In genomic region chr10:29480945-29481344, GRCm38 (mm10) we compare ENCODE assay signal across 23 mouse cellular contexts. TPM values are rescaled to one million over a fixed set of nuclear protein-coding genes. Genes with fewer than 3 reads are reported as not detected.
DNase-seq lines count a peak whose midpoint lies in the region; ATAC-seq and TF ChIP-seq lines count a peak whose summit lies in the region.
"Had no signal": no experiment of that assay in that cellular context is flagged by ENCODE, and none has a peak within 500 bp of the region (broad histone marks: within the 10 kb centered on the region; RNA-seq: fewer than 3 reads in every experiment).

No protein-coding gene starts in this region.

- no peaks in the 10 kb centered on the region for H3K4me1 ChIP-seq in stomach, embryonic 15.5 days
- H3K4me1 ChIP-seq in stomach, postnatal 0 days (replicated peaks; ENCODE audit: control insufficient read depth, insufficient read depth): no peaks in the 10 kb centered on the region

- no peak overlapping the region for H3K4me2 ChIP-seq in stomach, embryonic 15.5 days
- no peak overlapping the region for H3K4me2 ChIP-seq in stomach, postnatal 0 days (replicated peaks; ENCODE audit: low read depth)

- TF ChIP-seq EP300 in stomach, postnatal 0 days (optimal IDR thresholded peaks at IDR 0.05): no peak

- no peaks in the 10 kb centered on the region for H3K27me3 ChIP-seq in stomach, embryonic 15.5 days (replicated peaks)
- no peaks in the 10 kb centered on the region for H3K27me3 ChIP-seq in stomach, postnatal 0 days (ENCODE audit: control insufficient read depth, insufficient read depth, low read length)
- H3K27me3 ChIP-seq: CH12.LX had no signal

- 29% methylated on average over 1 of the region's 1 CpGs for WGBS in stomach, embryonic 15.5 days
- 41% methylated on average over 1 of the region's 1 CpGs for WGBS in stomach, postnatal 0 days

- H3K9ac ChIP-seq in stomach, embryonic 15.5 days: no peak overlapping the region
- H3K9ac ChIP-seq in stomach, postnatal 0 days (ENCODE audit: low read length): no peak overlapping the region

- no peak overlapping the region for H3K4me3 ChIP-seq in stomach, embryonic 15.5 days (replicated peaks)
- no peak overlapping the region for H3K4me3 ChIP-seq in stomach, postnatal 0 days (ENCODE audit: low read depth, low read length)

- H3K9me3 ChIP-seq in stomach, embryonic 15.5 days: no peaks in the 10 kb centered on the region
- no peaks in the 10 kb centered on the region for H3K9me3 ChIP-seq in stomach, postnatal 0 days (ENCODE audit: control insufficient read depth, low read length)
- H3K9me3 ChIP-seq: G1E had no signal

- TF ChIP-seq CTCF in stomach, postnatal 0 days (IDR thresholded peaks at IDR 0.05; ENCODE audit: low read depth): no peak

- peak; percentile 27; the same call in 1 of the 2 replicates for ATAC-seq in stomach, embryonic 15.5 days (ENCODE audit: insufficient read depth, low FRiP score, low read depth)
- no peak for ATAC-seq in stomach, postnatal 0 days (ENCODE audit: low FRiP score, low TSS enrichment)
- peak; percentile 64 to 82; a peak in 3 of 4 replicates for ATAC-seq in hematopoietic stem cell, adult 5-6 weeks (replicated peaks in 1 of 2; ENCODE audit: insufficient read depth in 1 of 2, low FRiP score in 2 of 2, low TSS enrichment in 1 of 2, low read depth in 1 of 2, poor library complexity in 2 of 2, severe bottlenecking in 2 of 2)
- ATAC-seq: activated CD4-positive, CD25-positive, alpha-beta regulatory T cell, adult 4 months; CD4-positive, CD25-positive, alpha-beta regulatory T cell, adult 4 months; Patski had no signal

- H3K36me3 ChIP-seq in stomach, embryonic 15.5 days: no peaks in the 10 kb centered on the region
- H3K36me3 ChIP-seq in stomach, postnatal 0 days (ENCODE audit: control insufficient read depth, insufficient read depth, low read length): no peaks in the 10 kb centered on the region
- H3K36me3 ChIP-seq: G1E had no signal

- H3K27ac ChIP-seq in stomach, embryonic 15.5 days: no peak overlapping the region
- no peak overlapping the region for H3K27ac ChIP-seq in stomach, postnatal 0 days (replicated peaks)

- DNase-seq in stomach, postnatal 0 days (ENCODE audit: low spot score): no peak
- DNase-seq in brain, adult 2 months (ENCODE audit: low read depth, low spot score): peak; percentile 4
- DNase-seq in kidney, postnatal 10 days: no peak
- DNase-seq in ovary, postnatal 10 days (ENCODE audit: low spot score): no peak
- DNase-seq: adrenal gland, adult 2 months; adrenal gland, adult 8-10 months; adrenal gland, postnatal 10 days; adrenal gland, postnatal 14 days; adrenal gland, postnatal 25 days; adrenal gland, postnatal 36 days; B cell, adult 2 months; cerebellum, adult 11 months; cerebellum, adult 11-12 months; cerebellum, adult 18-20 months; cerebellum, adult 2 months had no signal

RNA-seq across cellular contexts. Expression of gene Rspo3, which starts 54.7 kb away (rescaled TPM):
- polyA plus RNA-seq in stomach, embryonic 15.5 days (2015; fragmentation: Nextera tagmentation; extraction: Ambion mirVana): 12.7 and 14.6 TPM in 2 replicates
- 7.6 TPM in 2 replicates for polyA plus RNA-seq in stomach, postnatal 0 days (2015; fragmentation: Nextera tagmentation; extraction: Ambion mirVana)
- total RNA-seq in hematopoietic stem cell, adult 5-6 weeks (2017): not detected in 2 replicates
- total RNA-seq: CH12.LX, MEL had no signal
- polyA plus RNA-seq: CD4-positive, CD25-positive, alpha-beta regulatory T cell, adult 4 months had no signal
